Mouse (Mus musculus): ENCODE measurements around the gene Tnfsf14. TPM values are rescaled to one million over a fixed set of nuclear protein-coding genes. Genes with fewer than 3 reads are reported as not detected.
A peak's percentile ranks its signal among the peaks of the same experiment; 100 is the strongest.

The Tnfsf14 gene
- polyA plus RNA-seq (2015; fragmentation: Nextera tagmentation; extraction: Ambion mirVana), result not detected in 2 replicates

- H3K36me3 ChIP-seq (ENCODE audit: control insufficient read depth, insufficient read depth), result no peaks in the 10 kb centered on the region
- no peaks in the 10 kb centered on the region for H3K4me1 ChIP-seq (replicated peaks; ENCODE audit: control insufficient read depth, insufficient read depth, low read length)
- H3K9me3 ChIP-seq (ENCODE audit: control insufficient read depth, low read length), result no peaks in the 10 kb centered on the region
- H3K9ac ChIP-seq (replicated peaks; ENCODE audit: low read depth, low read length), result no peak within 1 kb of the TSS
- ATAC-seq, result no peak
- H3K4me3 ChIP-seq (replicated peaks; ENCODE audit: low read length), result no peak within 1 kb of the TSS
- WGBS, result 81% methylated on average over 11 of the region's 11 CpGs
- no peak within 1 kb of the TSS for H3K4me2 ChIP-seq (ENCODE audit: low read length)
- no peaks in the 10 kb centered on the region for H3K27me3 ChIP-seq (replicated peaks; ENCODE audit: control insufficient read depth, insufficient read depth, low read length)
- H3K27ac ChIP-seq (ENCODE audit: low read length), result no peak within 1 kb of the TSS
These were observed at the start of gene Tnfsf14 for GRCm38 (mm10) chr17:57194041-57194507. Gene Tnfsf14 (minus strand): TSS chr17:57194177.

GRCm38 (mm10) chr17:57237181-57237580 is 43.2 kb upstream of the Tnfsf14 start:
- Histone ChIP-seq H3K9me3 (ENCODE audit: control insufficient read depth, low read length) (no peaks in the 10 kb centered on the region), H3K4me2 (ENCODE audit: low read length) (no peak overlapping the region), H3K4me1 (replicated peaks; ENCODE audit: control insufficient read depth, insufficient read depth, low read length) (no peaks in the 10 kb centered on the region), H3K27me3 (replicated peaks; ENCODE audit: control insufficient read depth, insufficient read depth, low read length) (no peaks in the 10 kb centered on the region), H3K27ac (ENCODE audit: low read length) (no peak overlapping the region), H3K36me3 (ENCODE audit: control insufficient read depth, insufficient read depth) (peaks cover 12% of the 10 kb centered on the region), H3K9ac (replicated peaks; ENCODE audit: low read depth, low read length) (no peak overlapping the region), H3K4me3 (replicated peaks; ENCODE audit: low read length) (no peak overlapping the region)
- 96% methylated on average over 9 of the region's 9 CpGs for WGBS
- no peak for ATAC-seq

GRCm38 (mm10) chr17:57235803-57236202 is 41.8 kb upstream of the Tnfsf14 start:
- 93% methylated on average over 5 of the region's 5 CpGs for WGBS
- Histone ChIP-seq H3K9me3 (ENCODE audit: control insufficient read depth, low read length) (no peaks in the 10 kb centered on the region), H3K27ac (ENCODE audit: low read length) (no peak overlapping the region), H3K9ac (replicated peaks; ENCODE audit: low read depth, low read length) (no peak overlapping the region), H3K4me2 (ENCODE audit: low read length) (no peak overlapping the region), H3K36me3 (ENCODE audit: control insufficient read depth, insufficient read depth) (peaks cover 9% of the 10 kb centered on the region), H3K4me3 (replicated peaks; ENCODE audit: low read length) (no peak overlapping the region), H3K4me1 (replicated peaks; ENCODE audit: control insufficient read depth, insufficient read depth, low read length) (no peaks in the 10 kb centered on the region), H3K27me3 (replicated peaks; ENCODE audit: control insufficient read depth, insufficient read depth, low read length) (no peaks in the 10 kb centered on the region)
- ATAC-seq, result peak; percentile 17; the same call in 1 of the 2 replicates

GRCm38 (mm10) chr17:57234254-57234928 is 40.4 kb upstream of the Tnfsf14 start:
- no peak for ATAC-seq
- Histone ChIP-seq H3K9me3 (ENCODE audit: control insufficient read depth, low read length) (no peaks in the 10 kb centered on the region), H3K36me3 (ENCODE audit: control insufficient read depth, insufficient read depth) (peaks cover 9% of the 10 kb centered on the region), H3K27ac (ENCODE audit: low read length) (no peak overlapping the region), H3K4me3 (replicated peaks; ENCODE audit: low read length) (no peak overlapping the region), H3K4me1 (replicated peaks; ENCODE audit: control insufficient read depth, insufficient read depth, low read length) (no peaks in the 10 kb centered on the region), H3K4me2 (ENCODE audit: low read length) (no peak overlapping the region), H3K9ac (replicated peaks; ENCODE audit: low read depth, low read length) (no peak overlapping the region), H3K27me3 (replicated peaks; ENCODE audit: control insufficient read depth, insufficient read depth, low read length) (no peaks in the 10 kb centered on the region)
- 80% methylated on average over 12 of the region's 12 CpGs for WGBS

- no peak overlapping the region for H3K4me3 ChIP-seq (replicated peaks; ENCODE audit: low read length)
- H3K27me3 ChIP-seq (replicated peaks; ENCODE audit: control insufficient read depth, insufficient read depth, low read length), result no peaks in the 10 kb centered on the region
- H3K36me3 ChIP-seq (ENCODE audit: control insufficient read depth, insufficient read depth), result peaks cover 9% of the 10 kb centered on the region
- H3K4me2 ChIP-seq (ENCODE audit: low read length), result no peak overlapping the region
- no peaks in the 10 kb centered on the region for H3K9me3 ChIP-seq (ENCODE audit: control insufficient read depth, low read length)
- 62% methylated on average over 7 of the region's 7 CpGs for WGBS
- no peak for ATAC-seq
- H3K9ac ChIP-seq (replicated peaks; ENCODE audit: low read depth, low read length), result no peak overlapping the region
- no peak overlapping the region for H3K27ac ChIP-seq (ENCODE audit: low read length)
- H3K4me1 ChIP-seq (replicated peaks; ENCODE audit: control insufficient read depth, insufficient read depth, low read length), result no peaks in the 10 kb centered on the region
These were observed 39.1 kb upstream of the Tnfsf14 start for GRCm38 (mm10) chr17:57233038-57233437.

- H3K27me3 ChIP-seq (replicated peaks; ENCODE audit: control insufficient read depth, insufficient read depth, low read length), result no peaks in the 10 kb centered on the region
- no peak overlapping the region for H3K27ac ChIP-seq (ENCODE audit: low read length)
- 84% methylated on average over 1 of the region's 1 CpGs for WGBS
- H3K4me3 ChIP-seq (replicated peaks; ENCODE audit: low read length), result no peak overlapping the region
- H3K9me3 ChIP-seq (ENCODE audit: control insufficient read depth, low read length), result no peaks in the 10 kb centered on the region
- no peak overlapping the region for H3K9ac ChIP-seq (replicated peaks; ENCODE audit: low read depth, low read length)
- H3K36me3 ChIP-seq (ENCODE audit: control insufficient read depth, insufficient read depth), result peaks cover 7% of the 10 kb centered on the region
- no peak overlapping the region for H3K4me2 ChIP-seq (ENCODE audit: low read length)
- no peak for ATAC-seq
- no peaks in the 10 kb centered on the region for H3K4me1 ChIP-seq (replicated peaks; ENCODE audit: control insufficient read depth, insufficient read depth, low read length)
These were observed 38.2 kb upstream of the Tnfsf14 start for GRCm38 (mm10) chr17:57232200-57232599.

- no peak overlapping the region for H3K4me3 ChIP-seq (replicated peaks; ENCODE audit: low read length)
- peaks cover 7% of the 10 kb centered on the region; the same call in 1 of the 2 replicates for H3K36me3 ChIP-seq (ENCODE audit: control insufficient read depth, insufficient read depth)
- no peak overlapping the region for H3K4me2 ChIP-seq (ENCODE audit: low read length)
- no peaks in the 10 kb centered on the region for H3K27me3 ChIP-seq (replicated peaks; ENCODE audit: control insufficient read depth, insufficient read depth, low read length)
- ATAC-seq, result no peak
- H3K9ac ChIP-seq (replicated peaks; ENCODE audit: low read depth, low read length), result no peak overlapping the region
- H3K4me1 ChIP-seq (replicated peaks; ENCODE audit: control insufficient read depth, insufficient read depth, low read length), result no peaks in the 10 kb centered on the region
- no peaks in the 10 kb centered on the region for H3K9me3 ChIP-seq (ENCODE audit: control insufficient read depth, low read length)
- H3K27ac ChIP-seq (ENCODE audit: low read length), result no peak overlapping the region
These were observed 37.4 kb upstream of the Tnfsf14 start for GRCm38 (mm10) chr17:57231321-57231771.

GRCm38 (mm10) chr17:57230728-57231125 is 36.8 kb upstream of the Tnfsf14 start:
- no peak for ATAC-seq
- H3K4me3 ChIP-seq (replicated peaks; ENCODE audit: low read length), result no peak overlapping the region

GRCm38 (mm10) chr17:57229851-57230727 is 36.1 kb upstream of the Tnfsf14 start:
- 82% methylated on average over 15 of the region's 15 CpGs for WGBS
- no peak for ATAC-seq
- Histone ChIP-seq H3K27me3 (replicated peaks; ENCODE audit: control insufficient read depth, insufficient read depth, low read length) (no peaks in the 10 kb centered on the region), H3K4me3 (replicated peaks; ENCODE audit: low read length) (no peak overlapping the region), H3K9ac (replicated peaks; ENCODE audit: low read depth, low read length) (no peak overlapping the region), H3K9me3 (ENCODE audit: control insufficient read depth, low read length) (no peaks in the 10 kb centered on the region), H3K4me2 (ENCODE audit: low read length) (no peak overlapping the region), H3K27ac (ENCODE audit: low read length) (no peak overlapping the region), H3K4me1 (replicated peaks; ENCODE audit: control insufficient read depth, insufficient read depth, low read length) (no peaks in the 10 kb centered on the region), H3K36me3 (ENCODE audit: control insufficient read depth, insufficient read depth) (0 out of 2 replicates have a peak, but pooled peaks cover 3% of the 10 kb centered on the region)

More at GRCm38 (mm10) chr17:57230728-57231125, 36.8 kb upstream of the Tnfsf14 start:
- peaks cover 5% of the 10 kb centered on the region; the same call in 1 of the 2 replicates for H3K36me3 ChIP-seq (ENCODE audit: control insufficient read depth, insufficient read depth)
- H3K9ac ChIP-seq (replicated peaks; ENCODE audit: low read depth, low read length), result no peak overlapping the region
- H3K27me3 ChIP-seq (replicated peaks; ENCODE audit: control insufficient read depth, insufficient read depth, low read length), result no peaks in the 10 kb centered on the region
- no peak overlapping the region for H3K4me2 ChIP-seq (ENCODE audit: low read length)
- no peak overlapping the region for H3K27ac ChIP-seq (ENCODE audit: low read length)
- WGBS, result 70% methylated on average over 6 of the region's 6 CpGs
- H3K4me1 ChIP-seq (replicated peaks; ENCODE audit: control insufficient read depth, insufficient read depth, low read length), result no peaks in the 10 kb centered on the region
- H3K9me3 ChIP-seq (ENCODE audit: control insufficient read depth, low read length), result no peaks in the 10 kb centered on the region

All from forebrain, embryonic 16.5 days (tissue).